Mouse (Mus musculus) heart, embryonic 16.5 days (tissue): Measurements from ENCODE around the gene Gm42417. TPM values are rescaled to one million over a fixed set of nuclear protein-coding genes. Genes with fewer than 3 reads are reported as not detected.

Experiments used
- ATAC-seq: fragments of 200-750 bp; cut with Nextera tagmentation; replicated peaks from 2 replicates; pipeline ENCODE4 v1.8.0; 2017; ENCODE audit warnings: moderate number of reproducible peaks; ENCODE audit not compliant: insufficient read depth, low FRiP score; ENCODE audit errors: extremely low read depth
- H3K27ac ChIP-seq: fragments of 300-500 bp; sonication (generic); 2 replicates; pipeline ENCODE4 v1.5.1; 2014; ENCODE audit warnings: mild to moderate bottlenecking, low read length, control low read depth, moderate library complexity
- H3K27me3 ChIP-seq: fragments of 300-500 bp; sonication (generic); 2 replicates; pipeline ENCODE4 v1.6.1; 2014; ENCODE audit warnings: low read length, mixed read lengths; ENCODE audit not compliant: control insufficient read depth, insufficient read depth
- H3K36me3 ChIP-seq: fragments of 300-500 bp; sonication (generic); 2 replicates; pipeline ENCODE4 v1.6.1; 2014; ENCODE audit not compliant: control insufficient read depth, insufficient read depth
- H3K4me1 ChIP-seq: fragments of 300-500 bp; sonication (generic); 2 replicates; pipeline ENCODE4 v1.6.1; 2014; ENCODE audit warnings: low read length, mixed read lengths; ENCODE audit not compliant: control insufficient read depth, insufficient read depth
- H3K4me2 ChIP-seq: fragments of 300-500 bp; sonication (generic); 2 replicates; pipeline ENCODE4 v1.6.1; 2014; ENCODE audit warnings: low read depth, mild to moderate bottlenecking, control low read depth, low read length
- H3K4me3 ChIP-seq: fragments of 300-500 bp; sonication (generic); 2 replicates; pipeline ENCODE4 v1.5.1; 2014; ENCODE audit warnings: mild to moderate bottlenecking, control low read depth, low read length
- H3K9ac ChIP-seq: fragments of 300-500 bp; sonication (generic); 2 replicates; pipeline ENCODE4 v1.6.1; 2014; ENCODE audit warnings: low read length, control low read depth
- H3K9me3 ChIP-seq: fragments of 300-500 bp; sonication (generic); replicated peaks from 2 replicates; pipeline ENCODE4 v1.6.1; 2016; ENCODE audit warnings: low read length; ENCODE audit not compliant: control insufficient read depth
- WGBS: fragments of 180-500 bp; shearing (Covaris S2); extraction: QIAGEN DNeasy Blood & Tissue Kit; methylation state at CpG from one replicate; pipeline ENCODE4 v1.1.7; 2014; 5-methylcytosine and 5-hydroxymethylcytosine counted together
- polyA plus RNA-seq: library from polyadenylated mRNA; unstranded; fragments of >200 nt; fragmentation: Nextera tagmentation; extraction: Ambion mirVana; gene quantifications from 2 replicates; pipeline ENCODE4 v1.2.1, GENCODE M21; 2015

The Gm42417 gene
- polyA plus RNA-seq = not detected in 2 replicates

DNA sequence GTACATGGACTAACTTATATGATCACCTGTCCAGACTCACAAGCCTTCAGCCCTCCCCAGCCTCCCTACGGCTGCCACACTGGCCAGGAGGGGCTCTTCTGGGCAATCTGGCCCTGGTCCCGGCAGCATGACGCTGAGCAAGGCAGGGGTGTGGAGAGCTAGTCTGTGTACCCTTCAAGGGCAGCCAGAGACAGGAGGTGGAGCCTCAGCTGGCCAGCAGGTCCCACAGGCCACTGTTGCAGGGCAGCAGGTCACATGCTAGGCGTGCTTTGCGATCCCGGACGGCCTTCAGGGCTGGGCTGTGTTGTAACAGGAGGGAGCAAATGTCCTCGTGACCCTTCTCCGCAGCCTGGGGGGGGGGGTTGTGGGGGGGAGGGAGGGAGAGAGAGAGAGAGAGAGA is at the start of gene Gm42417:
TSS of gene Gm42417 (minus strand) at position 244 of the 400 bp plus-strand sequence.
- H3K36me3 ChIP-seq = peaks cover 20% of the 10 kb centered on the region
- ATAC-seq = peak; percentile 88
- WGBS = 29% methylated on average over 9 of the region's 9 CpGs

DNA sequence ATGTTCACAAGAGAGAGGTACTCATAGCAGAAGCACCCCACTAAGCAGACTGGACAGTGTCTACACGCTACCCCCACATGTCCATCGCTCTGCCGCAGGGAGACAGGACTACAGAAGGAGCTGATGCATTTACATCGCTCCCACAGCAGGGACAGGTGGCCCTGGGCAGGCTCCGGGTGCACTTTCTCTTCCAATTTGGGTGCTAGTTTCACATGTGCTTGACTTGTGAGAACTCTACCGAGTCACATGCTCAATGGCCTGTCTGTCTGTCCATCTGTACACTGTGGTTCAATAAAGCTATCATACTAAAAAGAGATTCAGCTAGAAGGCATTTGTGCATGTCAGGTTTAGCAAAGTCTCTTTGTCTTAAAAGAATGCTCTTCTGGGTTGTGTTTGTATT is 48.6 kb upstream of the Gm42417 start:
- H3K4me3 ChIP-seq = no peak overlapping the region
- 87% methylated on average over 6 of the region's 6 CpGs for WGBS
- no peak overlapping the region for H3K4me2 ChIP-seq
- peaks cover 33% of the 10 kb centered on the region for H3K4me1 ChIP-seq
- no peak overlapping the region for H3K9ac ChIP-seq
- no peaks in the 10 kb centered on the region for H3K36me3 ChIP-seq
- no peaks in the 10 kb centered on the region for H3K9me3 ChIP-seq
- no peak overlapping the region for H3K27ac ChIP-seq
- ATAC-seq = no peak
- no peaks in the 10 kb centered on the region for H3K27me3 ChIP-seq

More for the DNA sequence above, at the start of gene Gm42417:
- Histone ChIP-seq H3K9ac (peak within 1 kb of the TSS; percentile 48), H3K4me1 (peaks cover 38% of the 10 kb centered on the region), H3K27me3 (no peaks in the 10 kb centered on the region), H3K4me2 (no peak within 1 kb of the TSS), H3K4me3 (no peak within 1 kb of the TSS), H3K27ac (peak within 1 kb of the TSS; percentile 82), H3K9me3 (no peaks in the 10 kb centered on the region)

DNA sequence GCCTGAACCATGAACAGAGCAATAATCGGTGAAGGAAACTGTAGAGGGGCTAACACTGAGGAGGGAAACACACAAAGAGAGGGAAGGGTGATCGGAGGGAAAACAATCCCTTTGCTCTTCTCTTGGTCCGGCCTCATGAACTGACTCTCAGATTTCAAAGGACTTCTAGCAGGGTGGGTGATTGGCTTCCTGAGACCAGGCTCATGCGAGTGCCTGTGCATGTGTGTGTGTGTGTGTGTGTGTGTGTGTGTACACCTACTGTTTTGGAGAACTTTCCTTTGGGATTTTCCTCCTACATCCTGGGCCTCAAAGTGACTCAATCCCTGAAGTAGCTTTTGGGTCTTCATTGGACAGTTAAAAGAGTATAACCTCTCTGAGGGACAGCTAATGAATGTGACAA is 47.1 kb upstream of the Gm42417 start:
- ATAC-seq = no peak
- H3K4me2 ChIP-seq = no peak overlapping the region
- H3K9ac ChIP-seq = no peak overlapping the region
- H3K9me3 ChIP-seq = no peaks in the 10 kb centered on the region
- H3K27ac ChIP-seq = no peak overlapping the region
- no peaks in the 10 kb centered on the region for H3K36me3 ChIP-seq
- no peak overlapping the region for H3K4me3 ChIP-seq
- WGBS = 67% methylated on average over 4 of the region's 4 CpGs
- peaks cover 29% of the 10 kb centered on the region for H3K4me1 ChIP-seq
- H3K27me3 ChIP-seq = no peaks in the 10 kb centered on the region

DNA sequence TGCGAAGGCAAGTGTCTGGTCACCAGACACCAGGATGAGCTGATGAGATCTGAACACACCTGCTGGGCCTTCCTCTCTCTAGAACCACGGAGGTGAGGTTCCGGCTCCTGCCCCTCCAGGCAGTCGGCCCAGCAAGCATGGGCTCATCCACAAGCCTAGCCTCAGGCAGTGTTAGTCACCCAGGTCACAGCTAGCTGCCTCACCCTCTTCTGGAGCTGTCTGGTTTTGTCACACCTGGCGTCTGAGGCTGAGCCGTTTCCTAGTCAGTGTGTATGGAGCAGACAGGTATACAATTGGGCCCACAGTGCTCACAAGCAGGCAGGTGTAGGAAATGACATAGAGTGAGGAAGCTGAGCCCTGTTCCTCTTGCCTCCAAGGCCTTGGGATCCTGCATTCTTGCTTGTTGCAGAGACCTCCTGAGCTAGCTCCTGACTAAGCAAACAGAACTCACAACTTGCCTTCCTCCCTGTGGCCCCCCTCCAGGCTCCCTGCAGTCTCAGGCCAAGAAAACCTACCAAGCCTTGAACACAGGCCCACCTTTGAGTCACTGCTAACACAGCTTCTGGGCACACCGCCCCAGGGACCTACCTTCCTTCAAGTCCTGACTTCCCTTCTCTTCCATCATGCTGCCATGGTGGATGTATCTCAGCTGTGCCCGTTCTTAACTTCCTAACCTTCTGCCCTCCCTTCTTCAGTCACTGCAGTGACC is 44.3 kb upstream of the Gm42417 start:
- H3K4me1 ChIP-seq = peaks cover 37% of the 10 kb centered on the region
- no peak overlapping the region for H3K4me2 ChIP-seq
- no peak for ATAC-seq
- no peaks in the 10 kb centered on the region for H3K27me3 ChIP-seq
- H3K4me3 ChIP-seq = no peak overlapping the region
- H3K27ac ChIP-seq = no peak overlapping the region
- 76% methylated on average over 8 of the region's 8 CpGs for WGBS
- no peaks in the 10 kb centered on the region for H3K9me3 ChIP-seq
- no peaks in the 10 kb centered on the region for H3K36me3 ChIP-seq
- no peak overlapping the region for H3K9ac ChIP-seq

DNA sequence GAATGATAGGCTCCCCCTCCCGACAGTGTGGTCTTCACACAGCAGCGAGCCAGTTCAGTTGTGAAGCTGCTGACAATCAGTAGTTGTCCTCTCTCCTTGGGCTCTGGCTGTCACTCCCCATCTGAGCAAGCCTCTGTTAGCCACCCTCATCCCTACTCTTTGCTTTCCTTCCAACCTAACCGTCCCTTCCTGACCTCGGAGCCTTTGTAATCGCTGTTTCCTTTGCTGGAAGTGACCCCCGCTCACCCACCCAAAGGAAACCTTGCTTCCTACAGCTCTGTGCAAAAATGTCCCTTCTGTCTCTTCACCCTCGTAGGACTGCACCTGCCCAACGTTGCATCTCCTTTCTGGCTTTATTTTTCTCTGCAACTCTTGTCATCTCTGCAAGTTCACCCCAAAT is 43.0 kb upstream of the Gm42417 start:
- no peaks in the 10 kb centered on the region for H3K27me3 ChIP-seq
- no peak overlapping the region for H3K27ac ChIP-seq
- 70% methylated on average over 8 of the region's 8 CpGs for WGBS
- no peak overlapping the region for H3K9ac ChIP-seq
- no peak overlapping the region for H3K4me2 ChIP-seq
- peaks cover 34% of the 10 kb centered on the region for H3K4me1 ChIP-seq
- no peaks in the 10 kb centered on the region for H3K36me3 ChIP-seq
- no peaks in the 10 kb centered on the region for H3K9me3 ChIP-seq
- no peak overlapping the region for H3K4me3 ChIP-seq
- ATAC-seq = no peak

DNA sequence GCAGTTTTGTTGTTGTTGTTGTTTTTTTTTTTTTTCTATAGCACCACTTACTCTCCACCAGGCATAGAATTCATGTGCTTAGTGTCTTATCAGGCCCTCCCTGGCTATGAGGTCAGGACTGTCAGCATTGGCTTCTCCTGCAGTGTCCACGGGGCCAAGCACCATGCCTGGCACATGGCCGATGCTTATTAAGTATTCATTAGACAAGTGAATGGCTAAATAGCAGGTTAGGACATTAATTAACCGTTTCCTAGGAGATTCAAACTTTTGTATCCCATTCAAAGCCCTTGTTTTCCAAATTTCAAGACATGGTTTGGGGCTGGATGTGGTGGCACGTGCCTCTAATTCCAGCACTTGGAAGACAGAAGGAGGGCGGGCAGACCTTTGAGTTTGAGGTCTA is 42.0 kb upstream of the Gm42417 start:
- H3K4me3 ChIP-seq = no peak overlapping the region
- peaks cover 36% of the 10 kb centered on the region for H3K4me1 ChIP-seq
- no peak overlapping the region for H3K9ac ChIP-seq
- WGBS = 67% methylated on average over 5 of the region's 5 CpGs
- H3K27ac ChIP-seq = peak overlapping the region; percentile 90
- no peak for ATAC-seq
- no peaks in the 10 kb centered on the region for H3K36me3 ChIP-seq
- no peaks in the 10 kb centered on the region for H3K9me3 ChIP-seq
- H3K27me3 ChIP-seq = no peaks in the 10 kb centered on the region
- H3K4me2 ChIP-seq = peak overlapping the region; percentile 60

DNA sequence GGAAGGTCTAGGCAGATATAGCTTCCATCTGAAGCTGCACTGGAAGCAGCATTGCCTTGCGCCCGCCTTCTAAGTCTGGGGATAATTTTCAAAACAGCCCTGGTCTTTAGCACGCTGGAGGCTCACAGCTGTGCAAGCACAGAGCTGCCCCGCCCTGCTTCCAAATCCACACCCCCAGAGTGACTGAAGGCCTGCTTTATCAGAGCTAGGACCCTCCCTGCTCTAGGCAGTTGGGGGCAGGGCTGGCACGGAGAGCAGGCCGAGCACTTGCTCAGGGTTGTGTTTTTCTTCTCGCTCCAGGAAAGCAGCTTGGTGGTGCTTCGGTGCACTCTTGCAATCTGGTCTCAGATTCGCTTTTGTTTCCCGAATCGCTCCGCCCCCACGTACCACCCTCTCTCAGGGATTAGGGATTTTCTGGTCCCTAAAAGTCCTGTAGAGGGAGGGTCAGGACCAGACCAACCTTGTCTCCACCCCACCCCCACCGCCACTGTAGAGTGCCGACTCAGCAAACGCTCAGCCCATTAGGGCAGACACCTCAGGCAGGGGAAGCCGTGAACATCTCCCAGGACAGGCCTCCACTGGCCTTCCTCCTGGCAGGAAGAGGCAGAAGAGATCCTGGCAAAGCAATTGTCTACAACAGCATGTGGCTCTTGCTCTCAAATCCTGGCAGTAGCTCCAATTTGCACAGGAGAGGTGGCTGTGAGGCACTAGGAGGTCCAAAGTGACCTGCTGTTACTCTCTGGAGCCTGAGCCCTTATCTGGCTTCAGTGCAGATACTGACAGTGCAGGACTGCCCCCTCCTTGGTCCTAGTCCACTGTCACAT is 41.4 kb upstream of the Gm42417 start:
- Histone ChIP-seq H3K27ac (peak overlapping the region; percentile 90), H3K9ac (peak overlapping the region; percentile 65), H3K4me3 (peak overlapping the region; percentile 31), H3K4me1 (peaks cover 36% of the 10 kb centered on the region), H3K9me3 (no peaks in the 10 kb centered on the region), H3K4me2 (peak overlapping the region; percentile 60), H3K36me3 (no peaks in the 10 kb centered on the region), H3K27me3 (no peaks in the 10 kb centered on the region)
- peak; percentile 89 for ATAC-seq
- WGBS = 9% methylated on average over 17 of the region's 17 CpGs

DNA sequence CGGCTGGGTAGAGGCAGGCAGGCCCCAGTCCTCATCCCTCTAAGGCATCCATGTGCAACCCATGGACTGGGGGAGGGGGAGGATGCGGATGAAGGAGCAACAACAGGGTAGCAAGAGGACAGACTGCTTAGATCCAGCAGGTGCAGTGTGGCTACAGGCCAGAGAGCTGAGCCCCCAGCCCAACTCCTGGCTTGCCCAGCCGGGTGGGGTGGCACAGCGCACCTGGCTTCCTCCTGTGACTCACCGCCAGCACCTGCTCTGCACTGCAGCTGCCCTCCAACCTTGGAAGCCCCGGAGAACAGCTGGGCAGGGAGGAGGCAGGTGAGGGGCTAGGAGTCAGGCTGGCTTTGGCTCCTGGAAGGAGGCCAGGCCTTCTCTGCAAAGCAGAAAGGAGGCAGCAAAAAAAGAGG is 40.8 kb upstream of the Gm42417 start:
- no peaks in the 10 kb centered on the region for H3K36me3 ChIP-seq
- H3K27ac ChIP-seq = peak overlapping the region; percentile 90
- 28% methylated on average over 6 of the region's 6 CpGs for WGBS
- peaks cover 36% of the 10 kb centered on the region for H3K4me1 ChIP-seq
- no peaks in the 10 kb centered on the region for H3K9me3 ChIP-seq
- H3K4me2 ChIP-seq = peak overlapping the region; percentile 60
- H3K4me3 ChIP-seq = peak overlapping the region; percentile 31
- ATAC-seq = peak; percentile 38
- H3K27me3 ChIP-seq = no peaks in the 10 kb centered on the region
- H3K9ac ChIP-seq = peak overlapping the region; percentile 65
